Mouse (Mus musculus) heart, embryonic 15.5 days (tissue): ENCODE results near the gene Asb10. TPM values are rescaled to one million over a fixed set of nuclear protein-coding genes. Genes with fewer than 3 reads are reported as not detected.

Experiments used
- ATAC-seq: fragments of 200-750 bp; cut with Nextera tagmentation; replicated peaks from 2 replicates; pipeline ENCODE4 v1.8.0; 2017; ENCODE audit warnings: low read depth, moderate TSS enrichment; ENCODE audit not compliant: insufficient number of reproducible peaks, insufficient read depth, low FRiP score
- H3K27ac ChIP-seq: fragments of 300-500 bp; sonication (generic); 2 replicates; pipeline ENCODE4 v1.5.1; 2015; ENCODE audit warnings: mild to moderate bottlenecking, inconsistent platforms
- H3K27me3 ChIP-seq: fragments of 300-500 bp; sonication (generic); 2 replicates; pipeline ENCODE4 v1.6.1; 2015; ENCODE audit warnings: inconsistent platforms
- H3K36me3 ChIP-seq: fragments of 300-500 bp; sonication (generic); 2 replicates; pipeline ENCODE4 v1.6.1; 2015; ENCODE audit warnings: mild to moderate bottlenecking, inconsistent platforms
- H3K4me1 ChIP-seq: fragments of 300-500 bp; sonication (generic); replicated peaks from 2 replicates; pipeline ENCODE4 v1.6.1; 2015; ENCODE audit warnings: inconsistent platforms
- H3K4me2 ChIP-seq: fragments of 300-500 bp; sonication (generic); 2 replicates; pipeline ENCODE4 v1.6.1; 2015; ENCODE audit warnings: inconsistent platforms, mild to moderate bottlenecking, moderate library complexity
- H3K4me3 ChIP-seq: fragments of 300-500 bp; sonication (generic); 2 replicates; pipeline ENCODE4 v1.5.1; 2015; ENCODE audit warnings: mild to moderate bottlenecking, inconsistent platforms
- H3K9ac ChIP-seq: fragments of 300-500 bp; sonication (generic); 2 replicates; pipeline ENCODE4 v1.6.1; 2015; ENCODE audit warnings: mild to moderate bottlenecking, inconsistent platforms
- H3K9me3 ChIP-seq: fragments of 300-500 bp; sonication (generic); replicated peaks from 2 replicates; pipeline ENCODE4 v1.6.1; 2016; ENCODE audit warnings: inconsistent platforms
- WGBS: fragments of 180-500 bp; shearing (Covaris S2); methylation state at CpG from one replicate; pipeline ENCODE4 v1.1.7; 2015; ENCODE audit warnings: mixed read lengths; 5-methylcytosine and 5-hydroxymethylcytosine counted together
- polyA plus RNA-seq: library from polyadenylated mRNA; unstranded; fragments of >200 nt; fragmentation: Nextera tagmentation; extraction: Ambion mirVana; gene quantifications from 2 replicates; pipeline ENCODE4 v1.2.1, GENCODE M21; 2015

The Asb10 gene
- polyA plus RNA-seq, result 7.0 and 7.4 TPM in 2 replicates

- peak; percentile 86 for ATAC-seq
- Histone ChIP-seq H3K4me2 (peak within 1 kb of the TSS; percentile 76), H3K27ac (peak within 1 kb of the TSS; percentile 90), H3K27me3 (peaks cover 10% of the 10 kb centered on the region; the same call in 1 of the 2 replicates), H3K4me1 (peaks cover 24% of the 10 kb centered on the region), H3K36me3 (no peaks in the 10 kb centered on the region), H3K9ac (peak within 1 kb of the TSS; percentile 44), H3K9me3 (no peaks in the 10 kb centered on the region), H3K4me3 (peak within 1 kb of the TSS; percentile 44)
- WGBS, result 9% methylated on average over 14 of the region's 14 CpGs
Observed at GRCm38 (mm10) chr5:24540387-24541143, at the start of gene Asb10. TSS of gene Asb10 (minus strand) at chr5:24540978.

GRCm38 (mm10) chr5:24589511-24590500 lies 49.0 kb upstream of the Asb10 start:
- Histone ChIP-seq H3K9ac (no peak overlapping the region), H3K4me3 (no peak overlapping the region), H3K27ac (no peak overlapping the region), H3K4me1 (peaks cover 30% of the 10 kb centered on the region), H3K9me3 (no peaks in the 10 kb centered on the region), H3K36me3 (peaks cover 44% of the 10 kb centered on the region), H3K27me3 (no peaks in the 10 kb centered on the region), H3K4me2 (no peak overlapping the region)
- 85% methylated on average over 20 of the region's 20 CpGs for WGBS
- no peak for ATAC-seq

GRCm38 (mm10) chr5:24587200-24587577 lies 46.4 kb upstream of the Asb10 start:
- H3K9me3 ChIP-seq, result no peaks in the 10 kb centered on the region
- H3K4me3 ChIP-seq, result peak overlapping the region; percentile 86
- no peak for ATAC-seq
- peaks cover 17% of the 10 kb centered on the region for H3K36me3 ChIP-seq
- no peaks in the 10 kb centered on the region for H3K27me3 ChIP-seq
- H3K4me1 ChIP-seq, result peaks cover 29% of the 10 kb centered on the region
- H3K4me2 ChIP-seq, result peak overlapping the region; percentile 89
- peak overlapping the region; percentile 59 for H3K27ac ChIP-seq
- peak overlapping the region; percentile 77 for H3K9ac ChIP-seq
- 12% methylated on average over 4 of the region's 4 CpGs for WGBS

- Histone ChIP-seq H3K27me3 (no peaks in the 10 kb centered on the region), H3K4me2 (peak within 1 kb of the TSS; percentile 89), H3K4me3 (peak within 1 kb of the TSS; percentile 86), H3K36me3 (peaks cover 12% of the 10 kb centered on the region), H3K9me3 (no peaks in the 10 kb centered on the region), H3K9ac (peak within 1 kb of the TSS; percentile 77), H3K4me1 (peaks cover 24% of the 10 kb centered on the region), H3K27ac (peak within 1 kb of the TSS; percentile 59)
- ATAC-seq, result peak; percentile 82
- WGBS, result under 1% methylated on average over 43 of the region's 43 CpGs
Observed at GRCm38 (mm10) chr5:24586547-24587199, 45.9 kb upstream of the Asb10 start, which contains the start of gene Chpf2. TSS of gene Chpf2 (plus strand) at chr5:24586741.

- H3K36me3 ChIP-seq, result peaks cover 7% of the 10 kb centered on the region; the same call in 1 of the 2 replicates
- peak overlapping the region; percentile 86 for H3K4me3 ChIP-seq
- H3K27me3 ChIP-seq, result no peaks in the 10 kb centered on the region
- peak overlapping the region; percentile 89 for H3K4me2 ChIP-seq
- H3K9ac ChIP-seq, result peak overlapping the region; percentile 77
- 10% methylated on average over 8 of the region's 8 CpGs for WGBS
- ATAC-seq, result no peak
- H3K4me1 ChIP-seq, result peaks cover 19% of the 10 kb centered on the region
- H3K27ac ChIP-seq, result no peak overlapping the region
- H3K9me3 ChIP-seq, result no peaks in the 10 kb centered on the region
Observed at GRCm38 (mm10) chr5:24586106-24586505, 45.3 kb upstream of the Asb10 start.

- no peak for ATAC-seq
- Histone ChIP-seq H3K36me3 (peaks cover 20% of the 10 kb centered on the region), H3K9ac (peak overlapping the region; percentile 40), H3K4me1 (peaks cover 14% of the 10 kb centered on the region), H3K4me3 (peak overlapping the region; percentile 85), H3K4me2 (peak overlapping the region; percentile 84), H3K27me3 (no peaks in the 10 kb centered on the region), H3K9me3 (no peaks in the 10 kb centered on the region), H3K27ac (peak overlapping the region; percentile 83)
- WGBS, result 56% methylated on average over 6 of the region's 6 CpGs
Observed at GRCm38 (mm10) chr5:24578109-24578963, 37.6 kb upstream of the Asb10 start.

- peak within 1 kb of the TSS; percentile 78 for H3K9ac ChIP-seq
- H3K4me1 ChIP-seq, result peaks cover 14% of the 10 kb centered on the region
- H3K4me3 ChIP-seq, result peak within 1 kb of the TSS; percentile 85
- peaks cover 30% of the 10 kb centered on the region for H3K36me3 ChIP-seq
- WGBS, result under 1% methylated on average over 48 of the region's 48 CpGs
- ATAC-seq, result peak; percentile 97
- no peaks in the 10 kb centered on the region for H3K27me3 ChIP-seq
- H3K27ac ChIP-seq, result peak within 1 kb of the TSS; percentile 83
- H3K4me2 ChIP-seq, result peak within 1 kb of the TSS; percentile 84
- no peaks in the 10 kb centered on the region for H3K9me3 ChIP-seq
Observed at GRCm38 (mm10) chr5:24577183-24577929, 36.6 kb upstream of the Asb10 start, which contains the start of gene Abcf2. TSS of gene Abcf2 (minus strand) at chr5:24577467.

GRCm38 (mm10) chr5:24576801-24577182 lies 36.0 kb upstream of the Asb10 start:
- Histone ChIP-seq H3K9ac (peak overlapping the region; percentile 78), H3K27me3 (no peaks in the 10 kb centered on the region), H3K27ac (peak overlapping the region; percentile 82), H3K9me3 (no peaks in the 10 kb centered on the region), H3K4me1 (peaks cover 14% of the 10 kb centered on the region), H3K4me2 (peak overlapping the region; percentile 84), H3K4me3 (peak overlapping the region; percentile 85), H3K36me3 (peaks cover 36% of the 10 kb centered on the region)
- ATAC-seq, result peak; percentile 20; the same call in 1 of the 2 replicates
- WGBS, result under 1% methylated on average over 32 of the region's 32 CpGs

- Histone ChIP-seq H3K9me3 (no peaks in the 10 kb centered on the region), H3K27me3 (no peaks in the 10 kb centered on the region), H3K27ac (no peak overlapping the region), H3K4me1 (peaks cover 14% of the 10 kb centered on the region), H3K9ac (no peak overlapping the region), H3K4me3 (peak overlapping the region; percentile 85), H3K4me2 (peak overlapping the region; percentile 84), H3K36me3 (peaks cover 44% of the 10 kb centered on the region)
- no peak for ATAC-seq
- WGBS, result 81% methylated on average over 1 of the region's 1 CpGs
Observed at GRCm38 (mm10) chr5:24575948-24576347, 35.2 kb upstream of the Asb10 start.
